9 mouse cellular contexts compared by ENCODE assay signal in the genomic region with DNA sequence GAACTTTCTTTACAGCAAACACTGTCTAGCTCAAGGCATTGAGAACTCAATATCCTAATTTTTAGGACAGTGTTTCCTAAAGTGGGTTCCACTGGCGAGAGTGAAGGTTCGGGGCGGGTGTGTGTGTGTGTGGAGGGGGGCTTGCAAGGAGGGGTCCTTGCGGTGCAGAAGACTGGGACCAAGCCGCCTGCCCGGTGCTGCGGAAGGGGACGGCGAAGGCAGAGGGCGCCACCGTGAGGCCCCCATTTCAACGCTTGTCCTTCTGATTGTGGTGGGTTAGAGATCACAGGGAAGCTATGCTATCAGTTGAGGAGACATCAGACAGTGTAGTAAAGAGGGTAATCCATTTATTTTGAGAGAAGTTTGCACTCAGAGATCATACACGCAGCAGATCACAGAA.
A peak's percentile ranks its signal among the peaks of the same experiment; 100 is the strongest.
DNase-seq lines count a peak whose midpoint lies in the region; ATAC-seq and TF ChIP-seq lines count a peak whose summit lies in the region.
"Had no signal": no experiment of that assay in that cellular context is flagged by ENCODE, and none has a peak within 500 bp of the region (broad histone marks: within the 10 kb centered on the region; RNA-seq: fewer than 3 reads in every experiment).

No protein-coding gene starts in this region.

- H3K27ac ChIP-seq in left cerebral cortex, adult 2 months: no peak overlapping the region
- no peak overlapping the region for H3K27ac ChIP-seq in embryonic facial prominence, embryonic 14.5 days (replicated peaks; ENCODE audit: low read depth, low read length)
- no peak overlapping the region for H3K27ac ChIP-seq in hindbrain, embryonic 16.5 days (ENCODE audit: low read depth, low read length)
- no peak overlapping the region for H3K27ac ChIP-seq in neural tube, embryonic 12.5 days

- 5% methylated on average over 13 of the region's 13 CpGs for WGBS in embryonic facial prominence, embryonic 14.5 days
- 5% methylated on average over 13 of the region's 13 CpGs for WGBS in hindbrain, embryonic 16.5 days
- WGBS in neural tube, embryonic 12.5 days: 8% methylated on average over 13 of the region's 13 CpGs

- no peaks in the 10 kb centered on the region for H3K9me3 ChIP-seq in embryonic facial prominence, embryonic 14.5 days (ENCODE audit: control insufficient read depth, low read length)
- H3K9me3 ChIP-seq in hindbrain, embryonic 16.5 days (ENCODE audit: control insufficient read depth, low read length): no peaks in the 10 kb centered on the region
- no peaks in the 10 kb centered on the region for H3K9me3 ChIP-seq in neural tube, embryonic 12.5 days

- H3K27me3 ChIP-seq in embryonic facial prominence, embryonic 14.5 days (replicated peaks; ENCODE audit: control insufficient read depth, insufficient read depth, low read length): peaks cover 9% of the 10 kb centered on the region; the same call in 1 of the 2 replicates
- H3K27me3 ChIP-seq in hindbrain, embryonic 16.5 days (replicated peaks; ENCODE audit: control insufficient read depth, insufficient read depth, low read length): no peaks in the 10 kb centered on the region
- H3K27me3 ChIP-seq in neural tube, embryonic 12.5 days (replicated peaks): no peaks in the 10 kb centered on the region; the same call in none of the 2 replicates

- H3K4me2 ChIP-seq in embryonic facial prominence, embryonic 14.5 days (ENCODE audit: low read depth, low read length): peak overlapping the region; percentile 45
- H3K4me2 ChIP-seq in hindbrain, embryonic 16.5 days (ENCODE audit: low read length): peak overlapping the region; percentile 43
- H3K4me2 ChIP-seq in neural tube, embryonic 12.5 days (replicated peaks): peak overlapping the region; percentile 36

- DNase-seq in left cerebral cortex, adult 2 months (ENCODE audit: extremely low spot score in 1 of 2, low spot score in 2 of 2): no peak
- no peak for DNase-seq in left cerebral cortex, postnatal 10 days (ENCODE audit: extremely low spot score in 1 of 2, low spot score in 2 of 2)
- DNase-seq in embryonic facial prominence, embryonic 14.5 days (ENCODE audit: low spot score): peak; percentile 13
- no peak for DNase-seq in cerebellum, adult 11-12 months
- DNase-seq: right cerebral cortex, postnatal 14 days had no signal

- intact Hi-C loops in left cerebral cortex, adult 2 months (cut with DNase I): no loop called here
- intact Hi-C loops in left cerebral cortex, postnatal 10 days (cut with DNase I): no loop called here

- ATAC-seq in embryonic facial prominence, embryonic 14.5 days (ENCODE audit: low read depth): no peak
- ATAC-seq in hindbrain, embryonic 16.5 days: peak; percentile 72; the same call in 1 of the 2 replicates
- ATAC-seq in neural tube, embryonic 12.5 days (ENCODE audit: low FRiP score, low read depth): no peak
- ATAC-seq in monocyte, adult 5-6 weeks (replicated peaks; ENCODE audit: insufficient number of reproducible peaks, low FRiP score, low TSS enrichment, poor library complexity, severe bottlenecking): no peak
- ATAC-seq in activated CD4-positive, CD25-positive, alpha-beta regulatory T cell, adult 4 months: no peak

- no peaks in the 10 kb centered on the region for H3K36me3 ChIP-seq in embryonic facial prominence, embryonic 14.5 days (ENCODE audit: control insufficient read depth, insufficient read depth, low read length)
- no peaks in the 10 kb centered on the region for H3K36me3 ChIP-seq in hindbrain, embryonic 16.5 days (ENCODE audit: control insufficient read depth, insufficient read depth, low read length)
- H3K36me3 ChIP-seq in neural tube, embryonic 12.5 days: no peaks in the 10 kb centered on the region

- H3K4me1 ChIP-seq in embryonic facial prominence, embryonic 14.5 days (ENCODE audit: control insufficient read depth, insufficient read depth, low read length): peaks cover 4% of the 10 kb centered on the region; the same call in 1 of the 2 replicates
- H3K4me1 ChIP-seq in hindbrain, embryonic 16.5 days (ENCODE audit: control insufficient read depth, insufficient read depth, low read depth, low read length): no peaks in the 10 kb centered on the region
- H3K4me1 ChIP-seq in neural tube, embryonic 12.5 days: no peaks in the 10 kb centered on the region

- peak; percentile 8 for TF ChIP-seq CTCF in left cerebral cortex, adult 2 months (IDR thresholded peaks at IDR 0.05)

- H3K4me3 ChIP-seq in left cerebral cortex, adult 2 months: no peak overlapping the region
- H3K4me3 ChIP-seq in embryonic facial prominence, embryonic 14.5 days (ENCODE audit: low read depth, low read length): 0 out of 2 replicates have a peak overlapping the region, but pooled peaks have one; percentile 13
- no peak overlapping the region for H3K4me3 ChIP-seq in hindbrain, embryonic 16.5 days (ENCODE audit: low read length)
- no peak overlapping the region for H3K4me3 ChIP-seq in neural tube, embryonic 12.5 days

- no peak overlapping the region; the same call in 1 of the 2 replicates for H3K9ac ChIP-seq in embryonic facial prominence, embryonic 14.5 days (ENCODE audit: low read depth, low read length)
- no peak overlapping the region for H3K9ac ChIP-seq in hindbrain, embryonic 16.5 days (ENCODE audit: low read depth, low read length)
- no peak overlapping the region for H3K9ac ChIP-seq in neural tube, embryonic 12.5 days
